Mouse (Mus musculus): Measurements from ENCODE around the gene Kntc1.

Gene Kntc1

DNA sequence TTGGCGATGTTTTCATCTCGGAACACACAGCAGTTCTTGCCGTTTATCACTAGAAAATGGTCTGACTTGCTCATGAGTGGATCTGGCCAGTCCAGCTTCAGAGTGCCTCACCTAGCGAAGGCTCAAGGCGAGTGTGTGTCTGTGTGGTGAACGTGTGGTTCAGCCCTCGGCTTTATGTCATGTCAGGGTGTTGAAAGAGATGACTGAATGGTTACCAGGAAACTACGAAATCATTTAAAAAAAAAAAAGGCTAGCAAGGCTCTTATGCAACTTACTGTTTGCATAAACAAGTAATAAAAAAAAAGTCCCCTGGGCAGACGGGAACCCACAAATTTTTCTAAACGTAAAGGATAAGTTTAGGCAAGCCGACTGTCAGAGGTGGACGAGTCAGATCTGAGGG lies 115.8 kb downstream of the Kntc1 start, which contains the start of gene Hcar2:
Gene Hcar2, minus strand, starts transcription at position 135 of the 400 bp plus-strand sequence.
- DNase-seq (ENCODE audit: low read depth in 1 of 2, low spot score in 2 of 2), result peak in 1 of 2 experiments; percentile 49

DNA sequence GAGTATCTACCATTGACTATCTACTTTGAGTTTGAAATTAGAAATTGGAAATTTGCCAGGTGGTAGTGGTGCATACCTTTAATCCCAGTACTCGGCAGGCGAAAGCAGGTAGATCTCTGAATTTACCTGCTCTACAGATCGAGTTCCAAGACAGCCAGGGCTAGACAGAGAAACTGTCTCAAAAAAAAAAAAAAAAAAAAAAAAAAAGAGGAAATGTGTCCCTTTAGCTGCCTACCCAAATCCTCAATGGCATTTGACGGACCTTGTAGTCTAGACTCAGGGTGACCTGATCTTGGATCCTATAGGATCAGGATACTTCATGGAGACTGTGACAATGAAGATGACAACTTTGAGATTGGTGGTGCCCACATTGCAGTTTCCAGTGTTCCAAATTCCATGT lies 116.9 kb downstream of the Kntc1 start:
- DNase-seq (ENCODE audit: low read depth in 1 of 2, low spot score in 2 of 2), result no peak

DNA sequence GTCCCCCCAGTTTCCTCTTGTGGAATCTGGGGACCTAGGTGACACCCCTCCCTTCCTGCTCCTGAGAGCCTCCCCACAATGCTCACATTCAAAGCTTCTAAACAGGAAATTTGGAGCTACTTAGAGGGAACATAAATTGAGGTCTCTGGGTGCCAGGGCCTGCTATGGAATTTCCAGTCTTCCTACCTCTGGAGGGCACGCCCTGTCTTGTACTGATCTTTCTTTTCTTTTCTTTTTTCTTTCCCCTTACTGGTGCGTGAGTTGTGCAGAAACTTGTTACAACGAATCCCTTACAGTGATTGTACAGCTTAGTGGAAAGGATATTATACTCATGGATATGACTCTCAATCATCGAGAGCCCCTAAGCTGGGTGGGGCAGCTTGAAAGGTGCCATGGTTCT lies 120.1 kb downstream of the Kntc1 start:
- no peak for DNase-seq (ENCODE audit: low read depth in 1 of 2, low spot score in 2 of 2)
